ENCODE assay signal across 20 mouse cellular contexts in the genomic region with DNA sequence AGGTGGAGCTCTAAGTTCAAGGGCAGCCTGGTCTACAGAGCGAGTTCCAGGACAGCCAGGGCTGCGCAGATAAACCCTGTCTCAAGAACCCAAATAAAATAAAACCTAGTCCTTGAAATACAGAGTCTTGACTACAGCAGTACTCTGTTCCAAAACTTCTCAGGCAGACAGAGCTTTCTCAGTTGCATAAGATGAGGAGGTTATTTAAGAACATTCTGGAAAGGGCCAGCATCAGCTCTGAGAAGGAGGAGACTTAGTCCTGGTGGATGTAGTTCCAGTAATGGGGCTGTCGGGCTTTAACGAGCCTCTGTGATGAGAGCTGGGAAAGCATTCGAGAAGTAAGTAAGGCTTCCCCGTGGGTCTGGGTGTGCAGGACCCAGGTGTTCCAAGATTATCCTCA.
"Had no signal": no experiment of that assay in that cellular context is flagged by ENCODE, and none has a peak within 500 bp of the region (broad histone marks: within the 10 kb centered on the region; RNA-seq: fewer than 3 reads in every experiment).

No protein-coding gene starts in this region.

- H3K27me3 ChIP-seq: liver, embryonic 13.5 days; midbrain, embryonic 12.5 days; midbrain, embryonic 15.5 days; neural tube, embryonic 13.5 days had no signal

- H3K4me1 ChIP-seq: liver, embryonic 13.5 days; midbrain, embryonic 12.5 days; midbrain, embryonic 15.5 days; neural tube, embryonic 13.5 days had no signal

- DNase-seq: kidney, adult 18-20 months; kidney, adult 9 months; kidney, postnatal 25 days; layer of hippocampus, adult 9-11 months; layer of hippocampus, postnatal 36 days; liver, embryonic 13.5 days; lung, adult 2 months; lung, postnatal 14 days; lung, postnatal 4 days; retina, postnatal 1 day; right cerebral cortex, postnatal 25 days; thymus, adult 2 months; thymus, postnatal 14 days; thymus, postnatal 4 days had no signal

- ATAC-seq: midbrain, embryonic 15.5 days had no signal

- H3K36me3 ChIP-seq: liver, embryonic 13.5 days; midbrain, embryonic 12.5 days; midbrain, embryonic 15.5 days; neural tube, embryonic 13.5 days had no signal

- H3K9ac ChIP-seq: liver, embryonic 13.5 days; midbrain, embryonic 12.5 days; midbrain, embryonic 15.5 days; neural tube, embryonic 13.5 days had no signal

- H3K4me2 ChIP-seq: liver, embryonic 13.5 days; midbrain, embryonic 12.5 days; midbrain, embryonic 15.5 days; neural tube, embryonic 13.5 days had no signal

- H3K4me3 ChIP-seq: layer of hippocampus, adult 2 months; liver, embryonic 13.5 days; midbrain, embryonic 12.5 days; midbrain, embryonic 15.5 days; myocyte; neural tube, embryonic 13.5 days had no signal

- H3K9me3 ChIP-seq: liver, embryonic 13.5 days; midbrain, embryonic 12.5 days; midbrain, embryonic 15.5 days; neural tube, embryonic 13.5 days had no signal

- H3K27ac ChIP-seq: kidney, postnatal 0 days; layer of hippocampus, adult 2 months; liver, embryonic 13.5 days; midbrain, embryonic 12.5 days; midbrain, embryonic 15.5 days; neural tube, embryonic 13.5 days had no signal
